Mouse (Mus musculus) frontal cortex, postnatal 10 days (tissue): ENCODE data around the gene Pgs1.

Experiments
- DNase-seq, 2 experiments: peaks; one replicate each; pipeline ENCODE4 v3.0.0; 2022; ENCODE audit warnings: low spot score in 2 of 2, mixed read lengths in 1 of 2

Pgs1 gene

GRCm38 (mm10) chr11:118003176-118003575, 17.1 kb downstream of the Pgs1 start:
- DNase-seq: no peak

- DNase-seq: no peak
Observed at GRCm38 (mm10) chr11:118003718-118004117, 17.6 kb downstream of the Pgs1 start.

GRCm38 (mm10) chr11:118004217-118004616, 18.1 kb downstream of the Pgs1 start:
- no peak for DNase-seq

GRCm38 (mm10) chr11:118007460-118008143, 21.5 kb downstream of the Pgs1 start:
- no peak for DNase-seq

GRCm38 (mm10) chr11:118008144-118008805, 22.2 kb downstream of the Pgs1 start:
- no peak for DNase-seq

- DNase-seq: no peak
Observed at GRCm38 (mm10) chr11:118008843-118009242, 22.8 kb downstream of the Pgs1 start.

- no peak for DNase-seq
Observed at GRCm38 (mm10) chr11:118009865-118010571, 23.9 kb downstream of the Pgs1 start.

- no peak for DNase-seq
Observed at GRCm38 (mm10) chr11:118012595-118012994, 26.5 kb downstream of the Pgs1 start.

GRCm38 (mm10) chr11:118013339-118013738, 27.2 kb downstream of the Pgs1 start:
- DNase-seq: no peak

- DNase-seq: no peak
Observed at GRCm38 (mm10) chr11:118014391-118014995, 28.4 kb downstream of the Pgs1 start.

- no peak for DNase-seq
Observed at GRCm38 (mm10) chr11:118015381-118016145, 29.5 kb downstream of the Pgs1 start.

GRCm38 (mm10) chr11:118018328-118018727, 32.2 kb downstream of the Pgs1 start:
- DNase-seq: no peak

- DNase-seq: peak in 1 of 2 experiments; percentile 66
Observed at GRCm38 (mm10) chr11:118021806-118022205, 35.7 kb downstream of the Pgs1 start.

- DNase-seq: no peak
Observed at GRCm38 (mm10) chr11:118023475-118023874, 37.4 kb downstream of the Pgs1 start.

- no peak for DNase-seq
Observed at GRCm38 (mm10) chr11:118024111-118024510, 38.0 kb downstream of the Pgs1 start.

GRCm38 (mm10) chr11:118029170-118029569, 43.1 kb downstream of the Pgs1 start:
- DNase-seq: no peak

- no peak for DNase-seq
Observed at GRCm38 (mm10) chr11:118031134-118031533, 45.0 kb downstream of the Pgs1 start.

- DNase-seq: no peak
Observed at GRCm38 (mm10) chr11:118034395-118034794, 48.3 kb downstream of the Pgs1 start.

GRCm38 (mm10) chr11:118035068-118035467, 49.0 kb downstream of the Pgs1 start:
- DNase-seq: no peak

- no peak for DNase-seq
Observed at GRCm38 (mm10) chr11:118042791-118043190, 56.7 kb downstream of the Pgs1 start.

- DNase-seq: peak; percentile 53 to 54
Observed at GRCm38 (mm10) chr11:118043293-118043907, 57.3 kb downstream of the Pgs1 start.
